20 mouse cellular contexts compared by ENCODE assay signal in the genomic region with DNA sequence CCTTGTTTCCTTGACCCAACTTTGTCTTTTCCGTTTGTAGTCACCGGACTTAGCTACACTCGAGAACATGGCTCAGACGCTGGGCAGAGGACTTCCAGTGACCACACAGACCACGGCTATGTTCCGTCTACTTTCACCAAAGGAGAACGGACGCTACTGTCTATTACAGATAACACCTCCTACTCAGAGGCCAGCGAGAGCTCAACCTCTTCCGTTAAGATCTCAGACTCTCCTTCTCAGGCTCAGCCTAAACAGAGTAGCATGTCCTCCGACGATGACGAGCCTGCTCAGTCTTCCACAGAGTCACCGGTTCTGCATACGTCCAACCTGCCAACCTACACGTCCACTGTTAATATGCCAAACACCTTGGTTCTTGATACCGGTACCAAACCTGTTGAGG. TPM values are rescaled to one million over a fixed set of nuclear protein-coding genes. Genes with fewer than 3 reads are reported as not detected.
DNase-seq lines count a peak whose midpoint lies in the region; ATAC-seq and TF ChIP-seq lines count a peak whose summit lies in the region.
"Had no signal": no experiment of that assay in that cellular context is flagged by ENCODE, and none has a peak within 500 bp of the region (broad histone marks: within the 10 kb centered on the region; RNA-seq: fewer than 3 reads in every experiment).

No protein-coding gene starts in this region.

- H3K27me3 ChIP-seq in liver, embryonic 11.5 days (replicated peaks; ENCODE audit: control insufficient read depth, insufficient read depth, low read length), result no peaks in the 10 kb centered on the region
- H3K27me3 ChIP-seq in CH12.LX (replicated peaks), result no peaks in the 10 kb centered on the region
- no peaks in the 10 kb centered on the region for H3K27me3 ChIP-seq in liver, embryonic 15.5 days
- H3K27me3 ChIP-seq in forebrain, embryonic 13.5 days, result no peaks in the 10 kb centered on the region
- H3K27me3 ChIP-seq: embryonic facial prominence, embryonic 12.5 days had no signal

- TF ChIP-seq POLR2A in CH12.LX (IDR thresholded peaks at IDR 0.05; ENCODE audit: low read depth, low read length), result no peak

- TF ChIP-seq CTCF in CH12.LX (conservative IDR thresholded peaks at IDR 0.05 in 1 of 2, IDR thresholded peaks at IDR 0.05 in 1 of 2; ENCODE audit: low read depth in 2 of 2, low read length in 2 of 2), result no peak

- no peak for TF ChIP-seq RAD21 in CH12.LX (IDR thresholded peaks at IDR 0.05; ENCODE audit: low read depth, low read length)

- no peak for DNase-seq in liver, embryonic 11.5 days (ENCODE audit: low spot score)
- DNase-seq in liver (no peak), CH12.LX (ENCODE audit: extremely low read depth) (no peak)
- no peak for DNase-seq in thymus, postnatal 36 days
- DNase-seq: adrenal gland, adult 8-10 months; adrenal gland, postnatal 14 days; adrenal gland, postnatal 36 days; B cell, adult 2 months; cerebellum, adult 11-12 months; cerebellum, adult 2 months; cerebellum, adult 9-10 months; cerebellum, postnatal 10 days; cerebellum, postnatal 25 days had no signal

- no peaks in the 10 kb centered on the region for H3K9me3 ChIP-seq in liver, embryonic 11.5 days (ENCODE audit: control insufficient read depth, low read length)
- peaks cover 14% of the 10 kb centered on the region for H3K9me3 ChIP-seq in CH12.LX (replicated peaks; ENCODE audit: low read length)
- no peaks in the 10 kb centered on the region for H3K9me3 ChIP-seq in liver, embryonic 15.5 days (replicated peaks)
- H3K9me3 ChIP-seq in forebrain, embryonic 13.5 days (replicated peaks), result peaks cover 3% of the 10 kb centered on the region; the same call in 1 of the 2 replicates

- peak; percentile 53; the same call in 1 of the 2 replicates for ATAC-seq in liver, embryonic 11.5 days (replicated peaks; ENCODE audit: low FRiP score)
- 0 out of 2 replicates have a peak, but pooled peaks have one; percentile 31 for ATAC-seq in liver, embryonic 15.5 days (ENCODE audit: insufficient read depth)
- ATAC-seq in forebrain, embryonic 13.5 days, result no peak
- ATAC-seq: CD4-positive, CD25-positive, alpha-beta regulatory T cell, adult 4 months; forebrain, embryonic 14.5 days; forebrain, embryonic 16.5 days had no signal

- no peak for TF ChIP-seq EP300 in CH12.LX (IDR thresholded peaks at IDR 0.05; ENCODE audit: low read length)

- H3K9ac ChIP-seq in liver, embryonic 11.5 days (ENCODE audit: low read depth, low read length), result no peak overlapping the region
- no peak overlapping the region for H3K9ac ChIP-seq in CH12.LX (ENCODE audit: insufficient read depth, low read depth)
- no peak overlapping the region for H3K9ac ChIP-seq in liver, embryonic 15.5 days
- no peak overlapping the region for H3K9ac ChIP-seq in forebrain, embryonic 13.5 days
- H3K9ac ChIP-seq: embryonic facial prominence, embryonic 12.5 days had no signal

- peak overlapping the region; percentile 13; the same call in 1 of the 2 replicates for H3K4me2 ChIP-seq in liver, embryonic 11.5 days
- no peak overlapping the region for H3K4me2 ChIP-seq in CH12.LX (ENCODE audit: insufficient read depth, low read depth, poor library complexity, severe bottlenecking)
- H3K4me2 ChIP-seq in liver, embryonic 15.5 days, result no peak overlapping the region
- H3K4me2 ChIP-seq in forebrain, embryonic 13.5 days, result no peak overlapping the region
- H3K4me2 ChIP-seq: embryonic facial prominence, embryonic 12.5 days had no signal

- H3K36me3 ChIP-seq in liver, embryonic 11.5 days (ENCODE audit: control insufficient read depth, insufficient read depth, low read length), result peaks cover 25% of the 10 kb centered on the region
- H3K36me3 ChIP-seq in CH12.LX (replicated peaks in 1 of 2; ENCODE audit: control insufficient read depth in 1 of 2, insufficient read depth in 1 of 2, low read length in 1 of 2), result peaks cover 83 to 95% of the 10 kb centered on the region in 2 experiments
- peaks cover 36% of the 10 kb centered on the region for H3K36me3 ChIP-seq in liver, embryonic 15.5 days (replicated peaks)
- H3K36me3 ChIP-seq in forebrain, embryonic 13.5 days (ENCODE audit: poor library complexity, severe bottlenecking), result peaks cover 71% of the 10 kb centered on the region

- peaks cover 10% of the 10 kb centered on the region for H3K4me1 ChIP-seq in liver, embryonic 11.5 days (replicated peaks; ENCODE audit: control insufficient read depth, insufficient read depth, low read length)
- peaks cover 8 to 60% of the 10 kb centered on the region in 2 experiments for H3K4me1 ChIP-seq in CH12.LX (ENCODE audit: control insufficient read depth in 1 of 2, insufficient read depth in 2 of 2)
- peaks cover 21% of the 10 kb centered on the region for H3K4me1 ChIP-seq in liver, embryonic 15.5 days (replicated peaks)
- H3K4me1 ChIP-seq in forebrain, embryonic 13.5 days, result 0 out of 2 replicates have a peak, but pooled peaks cover 2% of the 10 kb centered on the region
- H3K4me1 ChIP-seq: embryonic facial prominence, embryonic 10.5 days; embryonic facial prominence, embryonic 12.5 days had no signal

- dilution Hi-C loops in CH12.LX (cut with MboI; ENCODE audit: extremely low pct_ligation_motif_present, extremely low pct_unique_long_range_greater_than_20kb, low sequenced_read_pairs), result no loop called here

- WGBS in liver, embryonic 11.5 days, result 71% methylated on average over 17 of the region's 17 CpGs
- 40% methylated on average over 17 of the region's 17 CpGs for WGBS in liver, embryonic 15.5 days (ENCODE audit: insufficient replicate concordance)
- 95% methylated on average over 17 of the region's 17 CpGs for WGBS in forebrain, embryonic 13.5 days

- H3K27ac ChIP-seq in liver, embryonic 11.5 days (ENCODE audit: low read depth, low read length), result no peak overlapping the region
- H3K27ac ChIP-seq in CH12.LX (ENCODE audit: insufficient read depth, low read depth), result peak overlapping the region; percentile 15; the same call in 1 of the 2 replicates
- no peak overlapping the region for H3K27ac ChIP-seq in liver, embryonic 15.5 days (replicated peaks)
- H3K27ac ChIP-seq in forebrain, embryonic 13.5 days, result no peak overlapping the region
- H3K27ac ChIP-seq: embryonic facial prominence, embryonic 10.5 days; embryonic facial prominence, embryonic 12.5 days had no signal

- H3K4me3 ChIP-seq in liver, embryonic 11.5 days (ENCODE audit: low read depth, low read length), result no peak overlapping the region
- H3K4me3 ChIP-seq in CH12.LX (replicated peaks in 1 of 3; ENCODE audit: low read depth in 2 of 3, low read length in 2 of 3, poor library complexity in 1 of 3), result no peak overlapping the region
- no peak overlapping the region for H3K4me3 ChIP-seq in liver, embryonic 15.5 days (replicated peaks)
- no peak overlapping the region for H3K4me3 ChIP-seq in forebrain, embryonic 13.5 days
- H3K4me3 ChIP-seq: embryonic facial prominence, embryonic 10.5 days; embryonic facial prominence, embryonic 12.5 days had no signal

- in situ Hi-C loops in CH12.LX (cut with MboI; ENCODE audit: low pct_ligation_motif_present, low pct_unique_long_range_greater_than_20kb, low sequenced_read_pairs), result no loop called here

- H3K79me2 ChIP-seq in CH12.LX (replicated peaks; ENCODE audit: control insufficient read depth, extremely low read depth, insufficient read depth, poor library complexity, severe bottlenecking), result peaks cover 31% of the 10 kb centered on the region

TF ChIP-seq in CH12.LX, 34 proteins besides CTCF, POLR2A, EP300 and RAD21:
- no peak for TF ChIP-seq ETS1 (conservative IDR thresholded peaks at IDR 0.05; ENCODE audit: low read depth, low read length)
- TF ChIP-seq ZNF384 (IDR thresholded peaks at IDR 0.05; ENCODE audit: low read depth, low read length), result no peak
- TF ChIP-seq UBTF (IDR thresholded peaks at IDR 0.05; ENCODE audit: low read depth, low read length), result no peak
- no peak for TF ChIP-seq MAZ (IDR thresholded peaks at IDR 0.05; ENCODE audit: low read depth, low read length)
- TF ChIP-seq JUN (IDR thresholded peaks at IDR 0.05; ENCODE audit: insufficient read depth, low read depth, low read length), result no peak
- no peak for TF ChIP-seq ZMIZ1 (IDR thresholded peaks at IDR 0.05; ENCODE audit: low read depth, low read length)
- no peak for TF ChIP-seq IRF4 (IDR thresholded peaks at IDR 0.05; ENCODE audit: low read depth, low read length)
- no peak for TF ChIP-seq NELFE (IDR thresholded peaks at IDR 0.05; ENCODE audit: low read depth, low read length)
- no peak for TF ChIP-seq ZC3H11A (IDR thresholded peaks at IDR 0.05; ENCODE audit: low read depth, low read length)

RNA-seq across cellular contexts. Expression of a gene that starts 42.1 kb away (rescaled TPM):
- polyA plus RNA-seq in liver, embryonic 11.5 days (2014; fragmentation: Nextera tagmentation; extraction: Ambion mirVana), result 14.6 and 17.7 TPM in 2 replicates
- total RNA-seq in CH12.LX (2012; rRNA removed), result 52.3 and 77.1 TPM in 2 replicates
- total RNA-seq in CH12.LX (2014; rRNA removed), result 33.5 and 40.8 TPM in 2 replicates
- polyA plus RNA-seq in CH12.LX (2012; ENCODE audit: insufficient read length, low read depth), result 49.2 and 67.2 TPM in 2 replicates
- 4.9 and 5.7 TPM in 2 replicates for polyA plus RNA-seq in liver, embryonic 15.5 days (2015; fragmentation: Nextera tagmentation; extraction: Ambion mirVana)
- polyA plus RNA-seq in forebrain, embryonic 13.5 days (2015; fragmentation: Nextera tagmentation; extraction: Ambion mirVana), result 21.3 and 22.3 TPM in 2 replicates
